ENCODE assay signal across 32 mouse cellular contexts in genomic region chr10:125182545-125182944, GRCm38 (mm10).
"Had no signal": no experiment of that assay in that cellular context is flagged by ENCODE, and none has a peak within 500 bp of the region (broad histone marks: within the 10 kb centered on the region; RNA-seq: fewer than 3 reads in every experiment).

No protein-coding gene starts in this region.

- H3K27ac ChIP-seq: heart, embryonic 10.5 days; heart, embryonic 13.5 days; heart, embryonic 15.5 days; hindbrain, embryonic 10.5 days; hindbrain, embryonic 12.5 days; hindbrain, embryonic 13.5 days; hindbrain, embryonic 14.5 days; hindbrain, embryonic 15.5 days; hindbrain, postnatal 0 days; intestine, embryonic 15.5 days; kidney, embryonic 15.5 days; kidney, postnatal 0 days; layer of hippocampus, adult 2 months; left cerebral cortex, adult 2 months had no signal

- H3K9ac ChIP-seq: heart, embryonic 12.5 days; heart, embryonic 13.5 days; heart, embryonic 15.5 days; hindbrain, embryonic 12.5 days; hindbrain, embryonic 13.5 days; hindbrain, embryonic 14.5 days; hindbrain, embryonic 15.5 days; intestine, embryonic 15.5 days; kidney, embryonic 15.5 days had no signal

- H3K4me2 ChIP-seq: heart, embryonic 11.5 days; heart, embryonic 12.5 days; heart, embryonic 13.5 days; heart, embryonic 15.5 days; hindbrain, embryonic 12.5 days; hindbrain, embryonic 13.5 days; hindbrain, embryonic 14.5 days; hindbrain, embryonic 15.5 days; intestine, embryonic 15.5 days; kidney, embryonic 15.5 days had no signal

- H3K27me3 ChIP-seq: heart, embryonic 12.5 days; heart, embryonic 13.5 days; heart, embryonic 15.5 days; hindbrain, embryonic 12.5 days; hindbrain, embryonic 13.5 days; hindbrain, embryonic 15.5 days; intestine, embryonic 15.5 days; kidney, embryonic 15.5 days had no signal

- DNase-seq: heart, postnatal 10 days; heart, postnatal 14 days; heart, postnatal 36 days; heart, postnatal 4 days; kidney, adult 11 months; kidney, adult 18-20 months; kidney, adult 2 months; kidney, adult 8-10 months; kidney, adult 9 months; kidney, postnatal 10 days; kidney, postnatal 14 days; kidney, postnatal 25 days; kidney, postnatal 36 days; kidney, postnatal 4 days; layer of hippocampus, adult 9-11 months; layer of hippocampus, postnatal 36 days had no signal

- H3K9me3 ChIP-seq: heart, embryonic 10.5 days; heart, embryonic 12.5 days; heart, embryonic 13.5 days; heart, embryonic 15.5 days; hindbrain, embryonic 10.5 days; hindbrain, embryonic 12.5 days; hindbrain, embryonic 13.5 days; hindbrain, embryonic 15.5 days; intestine, embryonic 15.5 days; kidney, embryonic 15.5 days had no signal

- H3K4me1 ChIP-seq: heart, embryonic 10.5 days; heart, embryonic 12.5 days; heart, embryonic 13.5 days; heart, embryonic 15.5 days; hindbrain, embryonic 10.5 days; hindbrain, embryonic 12.5 days; hindbrain, embryonic 13.5 days; hindbrain, embryonic 15.5 days; intestine, embryonic 15.5 days; kidney, embryonic 15.5 days had no signal

- H3K36me3 ChIP-seq: heart, embryonic 10.5 days; heart, embryonic 12.5 days; heart, embryonic 13.5 days; heart, embryonic 15.5 days; hindbrain, embryonic 10.5 days; hindbrain, embryonic 12.5 days; hindbrain, embryonic 13.5 days; hindbrain, embryonic 15.5 days; intestine, embryonic 15.5 days; kidney, embryonic 15.5 days had no signal

- H3K4me3 ChIP-seq: heart, embryonic 10.5 days; heart, embryonic 12.5 days; heart, embryonic 13.5 days; heart, embryonic 15.5 days; hindbrain, embryonic 10.5 days; hindbrain, embryonic 12.5 days; hindbrain, embryonic 13.5 days; hindbrain, embryonic 15.5 days; intestine, embryonic 15.5 days; kidney, embryonic 15.5 days; layer of hippocampus, adult 2 months; left cerebral cortex, adult 2 months had no signal
